Mouse (Mus musculus) limb, embryonic 15.5 days (tissue): ENCODE results near the gene Lrmda. TPM values are rescaled to one million over a fixed set of nuclear protein-coding genes. Genes with fewer than 3 reads are reported as not detected.

Experiments used
- ATAC-seq: fragments of 200-750 bp; cut with Nextera tagmentation; 2 replicates; pipeline ENCODE4 v1.8.0; 2017; ENCODE audit warnings: low read depth, moderate TSS enrichment; ENCODE audit not compliant: insufficient number of reproducible peaks, low FRiP score, low TSS enrichment
- H3K27ac ChIP-seq: fragments of 300-500 bp; sonication (generic); 2 replicates; pipeline ENCODE4 v1.5.1; 2015; ENCODE audit warnings: moderate library complexity, mild to moderate bottlenecking, inconsistent platforms
- H3K27me3 ChIP-seq: fragments of 300-500 bp; sonication (generic); 2 replicates; pipeline ENCODE4 v1.6.1; 2015; ENCODE audit warnings: inconsistent platforms
- H3K36me3 ChIP-seq: fragments of 300-500 bp; sonication (generic); 2 replicates; pipeline ENCODE4 v1.6.1; 2015; ENCODE audit warnings: inconsistent platforms
- H3K4me1 ChIP-seq: fragments of 300-500 bp; sonication (generic); 2 replicates; pipeline ENCODE4 v1.6.1; 2015; ENCODE audit warnings: inconsistent platforms
- H3K4me2 ChIP-seq: fragments of 300-500 bp; sonication (generic); 2 replicates; pipeline ENCODE4 v1.6.1; 2015; ENCODE audit warnings: mild to moderate bottlenecking, inconsistent platforms
- H3K4me3 ChIP-seq: fragments of 300-500 bp; sonication (generic); 2 replicates; pipeline ENCODE4 v1.5.1; 2015; ENCODE audit warnings: mild to moderate bottlenecking, inconsistent platforms
- H3K9ac ChIP-seq: fragments of 300-500 bp; sonication (generic); 2 replicates; pipeline ENCODE4 v1.6.1; 2015; ENCODE audit warnings: inconsistent platforms
- H3K9me3 ChIP-seq: fragments of 300-500 bp; sonication (generic); 2 replicates; pipeline ENCODE4 v1.6.1; 2016; ENCODE audit warnings: inconsistent platforms
- WGBS: fragments of 180-500 bp; shearing (Covaris S2); methylation state at CpG from one replicate; pipeline ENCODE4 v1.1.7; 2015; 5-methylcytosine and 5-hydroxymethylcytosine counted together
- polyA plus RNA-seq: library from polyadenylated mRNA; unstranded; fragments of >200 nt; fragmentation: Nextera tagmentation; extraction: Ambion mirVana; gene quantifications from 2 replicates; pipeline ENCODE4 v1.2.1, GENCODE M21; 2015

Lrmda gene
- polyA plus RNA-seq, 1 experiment from 2014 or later, result 0.17 TPM

GRCm38 (mm10) chr14:21986733-21987659 lies 32.5 kb upstream of the Lrmda start:
- peak overlapping the region; percentile 83 for H3K4me3 ChIP-seq
- H3K9me3 ChIP-seq, result no peaks in the 10 kb centered on the region
- H3K27ac ChIP-seq, result peak overlapping the region; percentile 99
- H3K4me2 ChIP-seq, result peak overlapping the region; percentile 77
- peaks cover 9% of the 10 kb centered on the region; the same call in 1 of the 2 replicates for H3K27me3 ChIP-seq
- H3K9ac ChIP-seq, result peak overlapping the region; percentile 86
- 0 out of 2 replicates have a peak, but pooled peaks cover 4% of the 10 kb centered on the region for H3K36me3 ChIP-seq
- peak; percentile 17 for ATAC-seq
- under 1% methylated on average over 42 of the region's 61 CpGs for WGBS
- H3K4me1 ChIP-seq, result peaks cover 55% of the 10 kb centered on the region

DNA sequence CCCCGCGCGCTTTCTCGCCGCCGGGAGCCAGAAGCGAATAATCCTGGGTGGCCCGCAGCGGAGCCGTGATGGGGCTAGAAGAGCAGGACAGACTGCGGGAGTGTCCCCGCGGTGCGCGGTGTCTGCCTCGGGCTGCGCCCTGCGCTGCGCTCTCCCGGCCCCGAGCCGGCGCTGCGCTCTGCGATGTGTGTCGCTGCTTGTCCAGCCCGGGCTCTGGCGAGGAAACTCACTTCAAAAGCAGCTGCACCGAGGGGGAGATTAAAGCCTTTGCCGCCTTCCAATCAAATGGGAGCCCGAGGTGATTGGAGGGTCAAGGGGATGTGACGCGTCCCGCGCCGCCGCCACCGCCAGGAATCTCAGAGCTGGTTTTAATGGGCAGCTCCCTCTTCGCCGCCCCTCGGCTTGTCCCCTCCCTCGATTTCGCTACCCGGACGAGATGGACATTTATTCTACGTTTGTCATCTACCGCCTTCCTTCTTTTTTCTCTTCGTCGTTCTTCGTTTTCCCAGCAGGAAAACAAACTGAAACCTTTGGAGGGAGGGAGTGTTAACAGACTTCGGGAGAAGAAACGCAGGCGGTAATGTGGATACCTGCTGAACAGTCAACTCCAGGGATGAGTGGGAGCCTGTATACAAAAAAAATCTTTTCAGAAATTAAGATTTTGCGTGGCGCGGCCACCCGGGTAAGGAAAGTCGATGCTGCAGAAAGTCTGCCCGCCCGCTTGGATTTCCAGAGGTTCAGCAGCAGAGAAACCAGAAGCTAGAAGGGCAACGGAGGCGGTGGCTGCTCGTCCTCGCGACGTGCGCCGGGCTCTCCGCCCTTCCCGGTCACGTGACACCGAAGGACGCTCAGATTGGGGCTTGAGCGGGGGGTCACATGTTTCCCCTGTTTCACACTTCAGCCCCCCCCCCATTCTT lies 31.6 kb upstream of the Lrmda start:
- ATAC-seq, result peak; percentile 87
- H3K36me3 ChIP-seq, result 0 out of 2 replicates have a peak, but pooled peaks cover 4% of the 10 kb centered on the region
- peak overlapping the region; percentile 77 for H3K4me2 ChIP-seq
- H3K27ac ChIP-seq, result peak overlapping the region; percentile 99
- H3K9ac ChIP-seq, result peak overlapping the region; percentile 86
- H3K27me3 ChIP-seq, result peaks cover 13% of the 10 kb centered on the region
- H3K4me3 ChIP-seq, result peak overlapping the region; percentile 83
- H3K4me1 ChIP-seq, result peaks cover 47% of the 10 kb centered on the region
- H3K9me3 ChIP-seq, result no peaks in the 10 kb centered on the region
- 0% methylated on average over 61 of the region's 74 CpGs for WGBS

- no peak for ATAC-seq
- peaks cover 46% of the 10 kb centered on the region for H3K4me1 ChIP-seq
- peak overlapping the region; percentile 99 for H3K27ac ChIP-seq
- no peaks in the 10 kb centered on the region for H3K9me3 ChIP-seq
- WGBS, result 0% methylated on average over 25 of the region's 26 CpGs
- H3K9ac ChIP-seq, result peak overlapping the region; percentile 50; the same call in 1 of the 2 replicates
- 0 out of 2 replicates have a peak, but pooled peaks cover 4% of the 10 kb centered on the region for H3K36me3 ChIP-seq
- peaks cover 19% of the 10 kb centered on the region for H3K27me3 ChIP-seq
- H3K4me2 ChIP-seq, result peak overlapping the region; percentile 77
- H3K4me3 ChIP-seq, result peak overlapping the region; percentile 83
These were observed 30.8 kb upstream of the Lrmda start for GRCm38 (mm10) chr14:21988577-21989290.

DNA sequence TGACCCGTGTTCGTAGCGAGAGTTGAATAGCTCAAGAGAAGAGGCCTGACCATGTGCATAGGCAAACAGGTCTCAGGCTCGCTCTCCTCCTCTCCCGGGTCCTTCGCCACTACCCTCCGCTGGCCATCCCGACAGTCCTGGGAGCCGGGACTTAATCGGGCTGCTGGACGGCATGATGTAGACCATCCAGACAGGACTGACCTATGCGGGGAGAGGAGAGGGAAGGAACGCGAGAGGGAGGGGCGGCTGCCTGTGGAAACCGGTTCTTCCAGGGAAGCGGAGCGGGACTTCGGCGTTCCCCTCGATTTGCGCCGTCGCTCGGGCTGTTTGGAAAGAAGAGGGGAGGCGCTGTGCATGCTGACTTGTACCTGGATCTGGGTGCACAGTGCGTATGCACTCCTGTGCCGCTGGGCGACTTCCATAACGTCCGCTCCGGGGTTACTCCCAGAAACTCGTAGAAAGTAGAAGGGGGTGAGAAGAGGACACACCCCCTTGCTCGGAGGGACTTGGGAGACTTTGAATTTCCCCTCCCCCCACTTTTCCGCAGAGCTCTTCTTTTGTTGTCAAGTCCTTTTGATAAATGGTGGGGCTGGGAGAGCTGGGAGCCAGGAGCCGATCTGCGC lies 30.1 kb upstream of the Lrmda start, which contains the start of gene Zfp503:
Gene Zfp503 (minus strand): TSS at position 311 of the 623 bp plus-strand sequence.
- H3K4me2 ChIP-seq, result peak within 1 kb of the TSS; percentile 77
- H3K4me3 ChIP-seq, result peak within 1 kb of the TSS; percentile 83
- H3K9ac ChIP-seq, result peak within 1 kb of the TSS; percentile 50
- peaks cover 24% of the 10 kb centered on the region for H3K27me3 ChIP-seq
- H3K36me3 ChIP-seq, result 0 out of 2 replicates have a peak, but pooled peaks cover 4% of the 10 kb centered on the region
- under 1% methylated on average over 37 of the region's 37 CpGs for WGBS
- no peaks in the 10 kb centered on the region for H3K9me3 ChIP-seq
- H3K27ac ChIP-seq, result peak within 1 kb of the TSS; percentile 99
- ATAC-seq, result 0 out of 2 replicates have a peak, but pooled peaks have one; percentile 25
- H3K4me1 ChIP-seq, result peaks cover 52% of the 10 kb centered on the region

GRCm38 (mm10) chr14:21990321-21991021 lies 29.0 kb upstream of the Lrmda start:
- Histone ChIP-seq H3K9ac (peak overlapping the region; percentile 50), H3K9me3 (no peaks in the 10 kb centered on the region), H3K27ac (peak overlapping the region; percentile 99), H3K4me1 (peaks cover 53% of the 10 kb centered on the region), H3K4me3 (peak overlapping the region; percentile 83), H3K4me2 (peak overlapping the region; percentile 77), H3K36me3 (0 out of 2 replicates have a peak, but pooled peaks cover 2% of the 10 kb centered on the region), H3K27me3 (peaks cover 19% of the 10 kb centered on the region; the same call in 1 of the 2 replicates)
- WGBS, result 10% methylated on average over 31 of the region's 31 CpGs
- no peak for ATAC-seq

- Histone ChIP-seq H3K36me3 (no peaks in the 10 kb centered on the region), H3K4me3 (peak overlapping the region; percentile 83), H3K9ac (0 out of 2 replicates have a peak overlapping the region, but pooled peaks have one; percentile 17), H3K9me3 (no peaks in the 10 kb centered on the region), H3K4me1 (peaks cover 51% of the 10 kb centered on the region), H3K27me3 (peaks cover 22% of the 10 kb centered on the region; the same call in 1 of the 2 replicates), H3K27ac (peak overlapping the region; percentile 99), H3K4me2 (peak overlapping the region; percentile 77)
- no peak for ATAC-seq
- whole genome bisulfite sequencing, result 12% methylated on average over 26 of the region's 26 CpGs
These were observed 28.2 kb upstream of the Lrmda start for GRCm38 (mm10) chr14:21991251-21991780.

GRCm38 (mm10) chr14:21991856-21992255 lies 27.7 kb upstream of the Lrmda start:
- H3K9me3 ChIP-seq, result no peaks in the 10 kb centered on the region
- H3K4me2 ChIP-seq, result peak overlapping the region; percentile 77
- H3K4me1 ChIP-seq, result peaks cover 51% of the 10 kb centered on the region
- H3K9ac ChIP-seq, result no peak overlapping the region
- H3K4me3 ChIP-seq, result peak overlapping the region; percentile 83
- H3K27me3 ChIP-seq, result peaks cover 24% of the 10 kb centered on the region; the same call in 1 of the 2 replicates
- H3K27ac ChIP-seq, result no peak overlapping the region
- H3K36me3 ChIP-seq, result no peaks in the 10 kb centered on the region
- WGBS, result 37% methylated on average over 5 of the region's 5 CpGs
- ATAC-seq, result no peak

- Histone ChIP-seq H3K4me2 (peak overlapping the region; percentile 77), H3K4me1 (peaks cover 51% of the 10 kb centered on the region), H3K9ac (no peak overlapping the region), H3K27ac (no peak overlapping the region), H3K27me3 (peaks cover 25% of the 10 kb centered on the region; the same call in 1 of the 2 replicates), H3K36me3 (no peaks in the 10 kb centered on the region), H3K4me3 (peak overlapping the region; percentile 83), H3K9me3 (no peaks in the 10 kb centered on the region)
- WGBS, result 64% methylated on average over 4 of the region's 4 CpGs
- ATAC-seq, result no peak
These were observed 27.1 kb upstream of the Lrmda start for GRCm38 (mm10) chr14:21992321-21992885.

GRCm38 (mm10) chr14:21993251-21994060 lies 26.1 kb upstream of the Lrmda start:
- no peak overlapping the region for H3K9ac ChIP-seq
- H3K4me2 ChIP-seq, result peak overlapping the region; percentile 86
- no peak for ATAC-seq
- H3K27ac ChIP-seq, result peak overlapping the region; percentile 83
- H3K4me3 ChIP-seq, result peak overlapping the region; percentile 55
- WGBS, result 46% methylated on average over 14 of the region's 14 CpGs
- H3K4me1 ChIP-seq, result peaks cover 51% of the 10 kb centered on the region
- H3K9me3 ChIP-seq, result no peaks in the 10 kb centered on the region
- H3K27me3 ChIP-seq, result peaks cover 25% of the 10 kb centered on the region; the same call in 1 of the 2 replicates
- H3K36me3 ChIP-seq, result no peaks in the 10 kb centered on the region
